Mouse (Mus musculus) megakaryocyte progenitor cell, adult 5-6 weeks (primary cell): ENCODE measurements at regions not wholly inside any gene's neighbourhood (a gene's known extent, or its start where the extent isn't known, plus 50 kb on each side); places are given as distances from the start of the nearest gene placed in this dataset.

Source experiments
- ATAC-seq: replicated peaks from 2 replicates; pipeline ENCODE4 v1.8.0; 2016; ENCODE audit warnings: mild to moderate bottlenecking, moderate TSS enrichment, inconsistent platforms; ENCODE audit not compliant: poor library complexity

DNA sequence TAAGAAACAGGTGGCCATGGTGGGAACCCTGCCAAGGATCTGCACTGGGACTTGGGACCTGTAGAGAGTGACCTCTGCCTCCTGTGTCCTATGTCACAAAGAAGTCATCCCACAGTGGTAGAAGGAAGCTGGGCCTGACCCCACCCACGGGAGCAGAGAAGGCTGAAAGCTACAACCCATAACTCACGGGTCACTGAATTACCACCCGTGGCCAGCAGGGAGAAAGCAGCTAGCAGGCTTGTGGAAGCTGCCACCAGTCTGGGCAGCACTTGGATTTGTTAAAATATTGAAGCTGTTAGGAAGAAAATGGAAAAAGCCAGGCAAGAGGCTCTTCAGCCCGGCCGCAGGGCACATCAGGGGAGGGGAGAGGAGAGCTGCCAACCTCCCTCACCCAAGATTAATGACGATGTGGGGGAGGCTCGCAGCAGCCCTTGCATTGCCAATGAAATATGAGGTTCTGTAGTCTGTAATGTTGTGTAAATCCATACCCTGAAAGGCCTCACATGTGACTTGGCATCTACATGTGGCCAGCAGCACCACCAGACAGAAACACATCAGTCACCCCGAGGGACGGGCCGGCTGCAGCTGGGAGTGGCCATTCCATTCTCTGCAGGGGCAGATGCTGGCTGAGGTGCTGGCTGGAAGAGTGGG is 94.5 kb downstream of the Olfm1 start:
- no peak for ATAC-seq

DNA sequence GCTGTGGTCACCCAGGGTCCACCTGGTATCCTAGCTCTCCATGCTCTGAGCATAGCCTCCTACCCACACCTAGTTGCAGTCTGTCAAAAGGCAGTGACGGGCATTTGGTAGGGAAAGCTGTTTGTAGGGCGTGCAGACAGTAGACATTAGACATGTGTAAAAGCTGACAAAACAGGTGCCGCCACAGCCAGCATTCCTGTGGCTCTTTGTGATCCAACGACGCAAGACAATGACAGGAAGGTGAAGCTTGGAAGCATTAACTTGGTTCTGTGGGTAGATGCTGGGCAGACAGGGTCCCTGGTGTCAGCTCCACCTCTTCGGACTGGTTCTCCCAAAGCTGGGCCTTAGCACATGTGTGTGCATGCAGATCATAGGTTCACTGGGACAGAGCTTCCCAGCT is 96.5 kb downstream of the Olfm1 start:
- ATAC-seq, result no peak

DNA sequence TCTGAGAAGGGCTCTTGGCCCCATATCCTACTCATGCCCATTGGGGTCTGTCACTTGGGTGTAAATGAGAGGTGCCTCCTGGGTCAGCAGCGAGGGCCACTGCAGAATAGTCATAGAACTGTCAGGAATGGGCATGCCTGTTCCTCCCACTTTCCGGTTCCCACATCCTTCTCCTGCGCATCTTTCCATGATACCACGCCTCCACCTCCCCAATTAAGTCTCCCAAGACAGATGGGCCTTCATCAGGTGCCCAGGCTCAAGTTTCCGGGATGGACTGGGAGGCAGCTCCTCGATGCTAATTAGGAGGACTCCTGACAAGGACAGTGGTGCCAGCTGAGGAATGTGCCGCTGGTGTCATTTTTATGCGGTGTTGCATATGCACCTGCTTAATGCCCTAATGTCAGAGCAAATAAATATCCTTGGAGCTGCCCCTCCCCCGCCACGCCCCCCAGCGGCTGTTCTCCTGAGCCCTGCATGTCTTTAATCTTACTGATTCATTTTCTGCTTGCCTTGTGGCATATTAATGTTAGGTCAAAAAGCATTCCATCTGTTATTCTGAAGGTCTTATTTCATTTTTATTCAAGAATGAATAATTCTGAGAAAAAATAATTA is 97.2 kb downstream of the Olfm1 start:
- no peak for ATAC-seq

DNA sequence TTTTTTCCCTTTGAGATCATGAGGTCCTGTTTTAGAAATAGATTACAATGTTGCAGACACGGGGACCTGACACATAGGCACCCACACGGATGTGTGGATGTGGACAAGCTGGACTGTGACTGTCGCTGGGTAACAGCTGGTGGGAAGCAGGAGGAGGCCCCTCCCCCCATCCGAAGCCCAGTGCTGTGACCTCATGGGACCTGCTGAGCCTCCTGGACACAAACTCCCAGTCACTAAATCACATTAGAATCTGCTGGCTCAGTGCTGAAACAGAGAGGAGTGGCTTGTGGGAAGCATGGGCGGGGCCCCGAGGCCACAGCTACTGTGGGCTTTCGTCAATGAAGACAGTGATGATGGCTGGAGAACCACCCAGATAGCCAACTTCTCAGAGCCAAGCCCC is 101.7 kb downstream of the Olfm1 start:
- no peak for ATAC-seq

DNA sequence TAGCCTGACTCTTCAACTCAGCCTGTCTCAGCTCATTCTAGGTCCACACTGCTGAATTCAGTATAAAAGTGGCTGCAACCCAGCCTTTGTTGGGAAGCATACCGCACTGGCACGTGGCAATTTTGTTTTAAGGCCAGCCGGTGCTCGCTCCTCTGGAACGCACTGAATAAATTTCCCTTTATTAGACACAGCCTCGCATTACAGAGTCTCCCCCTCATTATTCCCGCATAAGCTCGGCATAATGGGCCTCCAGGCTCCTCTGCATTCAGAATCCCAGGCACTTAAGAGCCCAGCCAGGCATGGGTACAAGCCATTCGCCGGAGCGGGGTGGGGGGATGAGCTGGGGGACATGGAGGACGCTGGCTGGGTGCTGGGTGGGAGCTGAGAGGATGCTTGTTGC is 103.4 kb downstream of the Olfm1 start:
- no peak for ATAC-seq

DNA sequence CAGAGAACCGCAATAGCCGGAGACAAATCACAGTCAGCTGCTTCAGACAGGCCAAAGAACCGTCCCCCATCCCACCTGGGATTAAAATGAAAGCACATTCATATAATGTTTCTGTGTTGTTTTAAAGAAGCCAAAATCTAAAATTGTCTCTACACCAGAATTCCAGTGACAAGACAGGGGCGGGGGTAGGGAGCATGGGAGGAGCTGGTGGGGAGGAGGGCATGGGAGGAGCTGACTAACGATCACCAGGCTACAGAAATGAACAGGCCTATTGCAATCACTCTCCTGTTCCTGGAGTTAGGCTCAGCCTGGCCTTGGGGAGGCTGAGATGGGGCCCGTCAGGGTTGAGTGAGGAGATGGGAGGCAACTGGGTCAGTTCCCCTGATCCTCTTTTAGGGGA is 105.9 kb downstream of the Olfm1 start:
- ATAC-seq, result no peak

DNA sequence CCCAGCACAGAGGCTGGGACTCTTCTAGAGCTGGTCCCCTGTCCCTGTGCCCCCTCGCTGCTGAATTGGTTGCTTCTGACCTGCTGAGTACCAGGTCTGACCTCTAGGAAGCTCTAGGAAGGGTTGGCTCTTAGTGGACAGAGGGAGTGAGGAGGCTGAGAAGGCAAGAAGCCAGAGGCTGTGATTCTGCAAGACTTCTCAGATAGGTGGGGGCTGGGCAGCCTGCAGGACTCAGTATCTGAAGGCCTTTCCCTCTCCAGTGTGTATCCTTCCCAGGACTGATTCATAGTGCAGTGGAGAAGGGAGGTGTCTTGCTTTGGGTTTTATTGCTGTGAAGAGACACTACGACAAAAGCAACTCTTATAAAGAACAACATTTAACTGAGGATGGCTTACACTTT is 106.6 kb downstream of the Olfm1 start:
- ATAC-seq, result no peak

DNA sequence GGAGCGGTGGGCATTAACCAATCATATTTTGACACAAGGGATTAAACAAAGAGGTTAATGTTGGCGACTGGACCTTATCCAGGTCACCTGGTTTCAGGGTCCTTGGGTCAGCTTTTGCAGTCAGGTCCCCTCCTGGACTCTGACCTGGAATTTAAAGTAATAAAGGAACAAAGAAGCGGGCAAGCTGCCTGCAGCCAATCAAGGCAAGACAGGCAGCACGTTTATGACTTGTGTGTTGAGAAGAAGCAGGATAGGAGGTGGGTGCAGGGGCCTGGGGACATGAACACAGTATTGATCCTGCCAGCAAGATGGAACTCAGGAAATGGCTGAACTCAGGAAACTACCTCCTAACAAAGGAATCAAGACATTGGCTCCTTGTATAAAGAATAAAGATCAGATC is 108.5 kb downstream of the Olfm1 start:
- no peak for ATAC-seq

DNA sequence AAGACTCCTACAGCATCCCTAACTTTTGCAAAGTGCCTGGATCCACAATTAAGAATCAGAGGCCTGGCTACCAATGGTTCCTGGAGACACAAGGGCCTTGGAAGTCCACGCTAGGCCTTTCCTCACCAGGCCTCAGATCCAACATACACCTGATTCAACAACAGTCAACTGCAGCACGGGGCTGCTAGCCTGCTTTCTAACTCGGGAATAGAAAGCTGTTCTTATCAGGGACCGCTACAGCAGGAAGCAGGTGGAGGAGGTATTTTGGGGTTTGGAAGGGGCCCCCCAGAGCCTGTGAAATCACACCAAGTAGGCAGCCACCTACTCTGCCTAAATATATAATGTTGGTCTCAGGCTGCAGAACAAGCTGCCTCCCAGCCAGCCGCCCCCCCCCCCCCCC is 111.1 kb downstream of the Olfm1 start:
- ATAC-seq, result no peak

DNA sequence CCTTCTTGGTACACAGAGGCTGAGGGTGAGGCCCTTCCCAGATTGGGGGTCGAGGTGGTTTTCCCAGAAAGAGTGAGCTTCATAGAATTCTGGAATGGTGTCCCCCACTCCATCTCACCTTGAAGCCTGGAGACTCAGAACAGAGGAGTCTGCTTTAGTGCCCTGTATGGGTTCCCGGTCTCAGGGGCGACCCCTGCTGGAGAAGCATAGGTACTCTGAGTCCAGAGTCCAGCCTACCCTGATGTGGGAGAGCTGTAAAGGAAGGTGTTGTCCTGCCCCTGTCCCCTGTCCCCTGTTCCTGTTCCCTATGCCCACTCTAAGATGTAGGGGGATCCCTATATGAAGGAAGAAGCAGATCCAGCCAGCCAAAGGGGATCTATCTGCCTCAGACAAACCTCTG is 111.9 kb downstream of the Olfm1 start:
- peak; percentile 69 for ATAC-seq

DNA sequence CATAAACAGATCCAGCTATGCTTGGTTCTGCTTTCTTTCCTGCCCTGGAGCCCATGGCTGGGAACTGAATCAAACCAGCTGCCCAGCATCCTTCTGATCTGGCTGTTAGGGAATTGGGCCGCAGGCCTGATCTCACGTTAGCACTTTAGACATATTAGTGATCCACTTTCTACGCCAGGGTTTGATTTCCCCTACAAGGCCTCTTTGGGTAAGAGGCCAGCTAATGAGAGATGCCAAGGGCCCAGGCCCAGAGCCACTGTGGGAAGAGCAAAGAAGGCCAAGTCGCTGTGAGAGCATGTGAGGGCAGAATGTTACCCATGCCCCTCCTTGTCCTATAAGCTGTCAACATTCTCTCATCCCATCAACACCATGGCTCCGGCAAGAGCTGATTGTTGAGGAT is 116.3 kb downstream of the Olfm1 start:
- ATAC-seq, result no peak

DNA sequence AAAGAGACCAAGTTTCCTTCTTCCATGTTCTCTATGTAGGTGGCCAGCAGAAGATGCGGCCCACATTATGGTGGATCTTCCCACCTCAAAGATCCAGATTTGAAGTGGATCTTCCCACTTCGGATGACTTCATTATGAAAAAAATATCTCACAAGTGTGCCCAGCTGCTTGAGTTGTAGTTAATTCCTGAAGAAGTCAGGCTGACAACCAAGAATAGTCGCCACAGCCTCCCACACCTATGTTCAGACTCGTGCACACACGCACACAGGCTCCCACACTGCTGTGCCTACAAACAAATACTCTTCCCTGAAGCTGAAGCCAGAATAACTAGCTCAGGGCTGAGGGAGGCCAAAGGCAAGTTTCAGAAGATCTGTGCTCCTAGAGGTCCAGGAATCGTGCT is 119.4 kb downstream of the Olfm1 start:
- no peak for ATAC-seq

DNA sequence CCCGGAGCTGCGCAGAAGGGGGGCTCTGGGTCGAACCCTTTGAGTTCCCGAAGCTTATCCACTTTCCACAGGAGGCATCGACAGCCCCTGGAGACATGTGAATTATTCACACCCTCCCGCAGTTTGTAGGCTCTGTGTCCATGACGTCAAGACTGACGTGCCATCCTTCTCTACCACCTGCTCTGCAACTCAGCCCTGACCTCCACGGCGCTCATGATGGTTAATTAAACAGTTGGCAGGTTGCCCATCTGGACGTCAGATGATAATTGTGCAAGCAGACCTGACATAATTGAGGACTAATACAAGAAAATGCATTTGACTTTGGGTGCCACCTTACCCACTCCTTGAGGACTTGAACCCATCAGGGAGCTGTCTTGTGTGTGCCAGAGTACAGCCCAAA is 121.1 kb upstream of the Ppp1r26 start:
- ATAC-seq, result no peak

DNA sequence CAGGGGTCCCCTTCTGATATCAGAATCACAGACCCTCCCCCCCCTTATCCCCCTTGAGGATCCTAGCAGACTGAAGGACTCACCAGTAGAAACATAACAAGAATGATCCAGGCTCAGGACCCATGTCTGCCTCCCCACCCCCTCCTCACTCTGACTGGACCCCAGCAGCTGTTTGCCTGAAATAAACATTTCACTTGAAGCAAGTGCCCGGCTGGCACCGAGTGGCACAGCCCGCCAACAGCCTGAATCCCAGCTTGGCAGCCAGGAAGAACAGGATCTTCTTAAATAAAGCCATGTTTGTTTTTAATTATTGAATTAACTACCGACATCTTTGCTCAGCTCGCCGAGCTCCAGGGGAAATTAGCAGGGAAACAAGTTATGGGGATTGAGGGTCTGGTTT is 120.5 kb upstream of the Ppp1r26 start:
- ATAC-seq, result no peak

DNA sequence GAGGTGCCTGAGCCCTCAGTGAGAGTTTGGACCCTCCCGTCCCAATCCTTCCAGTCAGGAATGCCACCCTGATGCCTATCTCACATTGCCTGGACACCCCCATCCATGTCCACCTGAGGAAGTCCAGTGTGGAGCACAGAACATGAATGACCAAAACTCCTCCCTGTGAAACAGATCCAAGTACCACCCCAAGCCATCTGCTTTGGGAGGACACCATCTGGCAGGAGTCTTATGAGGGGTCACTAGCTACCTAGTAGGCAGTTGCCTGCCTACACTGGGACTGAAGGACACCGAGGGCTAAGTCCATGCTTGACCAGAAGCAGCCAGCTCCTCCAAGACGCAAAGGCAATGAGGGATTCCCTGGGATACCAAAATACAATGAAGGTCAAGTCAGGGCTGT is 119.9 kb upstream of the Ppp1r26 start:
- ATAC-seq, result no peak

DNA sequence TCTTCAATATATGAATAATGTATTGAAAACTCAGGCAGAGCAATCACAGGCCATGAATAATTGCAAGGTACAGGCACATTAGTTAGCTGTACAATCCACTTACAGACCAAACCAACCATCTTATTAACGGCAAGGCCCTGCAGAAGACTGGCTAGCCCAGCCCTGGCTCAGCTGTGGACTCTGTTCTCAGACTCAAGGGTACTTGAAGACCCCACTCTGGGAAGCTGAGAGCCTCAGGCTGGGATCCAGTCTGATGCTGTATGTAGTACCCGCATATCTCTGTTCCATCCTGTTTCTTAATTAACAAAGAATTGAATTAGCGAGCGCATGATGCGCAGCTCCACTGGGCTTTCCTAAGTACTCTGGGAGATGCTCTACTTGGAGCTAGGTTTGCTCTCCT is 117.5 kb upstream of the Ppp1r26 start:
- no peak for ATAC-seq

DNA sequence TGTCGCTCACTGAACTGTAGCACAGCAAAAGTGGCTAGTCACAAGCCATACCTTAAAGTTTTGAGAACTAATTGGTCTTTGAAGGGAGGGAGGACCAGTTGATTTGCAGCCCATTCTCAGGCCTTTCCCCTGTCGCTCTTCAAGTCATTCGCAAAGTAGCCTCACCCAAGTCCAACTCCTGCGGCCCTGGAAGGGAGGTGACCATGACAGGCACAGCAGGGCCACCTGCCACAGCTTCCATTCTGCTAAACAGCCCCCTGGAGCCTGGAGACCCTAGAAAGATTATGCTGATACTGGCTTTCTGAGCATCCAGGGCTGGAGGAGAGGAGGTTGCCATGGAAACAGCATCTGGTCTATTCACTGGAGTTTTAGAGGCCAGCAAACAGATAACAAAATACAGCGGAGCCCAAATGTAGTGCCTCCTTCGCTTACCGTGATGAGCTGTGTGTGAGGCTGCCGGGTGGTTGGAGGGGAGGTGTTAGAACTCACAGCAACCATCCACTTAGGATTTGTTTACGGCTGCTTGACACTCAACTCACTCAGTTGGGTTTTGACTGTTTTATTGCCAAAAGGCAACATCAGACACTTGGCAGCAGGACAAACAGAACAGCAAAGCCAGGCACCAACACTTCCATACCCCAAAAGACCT is 111.3 kb upstream of the Ppp1r26 start:
- no peak for ATAC-seq

DNA sequence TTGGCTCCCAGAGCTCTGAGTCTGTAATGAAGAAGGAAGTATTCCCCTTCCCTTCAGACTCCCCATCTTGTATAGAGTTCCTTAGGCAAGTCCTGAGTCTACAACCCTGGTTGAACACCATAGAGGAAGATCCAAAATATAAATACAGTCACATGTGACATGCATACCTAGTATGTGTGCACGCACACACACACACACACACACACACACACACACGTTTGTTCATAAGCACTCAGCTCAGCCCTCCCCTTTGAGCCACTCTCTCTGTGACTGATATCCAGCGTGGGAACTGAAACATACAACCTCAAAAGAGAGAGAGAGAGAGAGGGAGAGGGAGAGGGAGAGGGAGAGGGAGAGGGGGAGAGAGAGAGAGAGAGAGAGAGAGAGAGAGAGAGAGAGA is 110.8 kb upstream of the Ppp1r26 start:
- no peak for ATAC-seq

DNA sequence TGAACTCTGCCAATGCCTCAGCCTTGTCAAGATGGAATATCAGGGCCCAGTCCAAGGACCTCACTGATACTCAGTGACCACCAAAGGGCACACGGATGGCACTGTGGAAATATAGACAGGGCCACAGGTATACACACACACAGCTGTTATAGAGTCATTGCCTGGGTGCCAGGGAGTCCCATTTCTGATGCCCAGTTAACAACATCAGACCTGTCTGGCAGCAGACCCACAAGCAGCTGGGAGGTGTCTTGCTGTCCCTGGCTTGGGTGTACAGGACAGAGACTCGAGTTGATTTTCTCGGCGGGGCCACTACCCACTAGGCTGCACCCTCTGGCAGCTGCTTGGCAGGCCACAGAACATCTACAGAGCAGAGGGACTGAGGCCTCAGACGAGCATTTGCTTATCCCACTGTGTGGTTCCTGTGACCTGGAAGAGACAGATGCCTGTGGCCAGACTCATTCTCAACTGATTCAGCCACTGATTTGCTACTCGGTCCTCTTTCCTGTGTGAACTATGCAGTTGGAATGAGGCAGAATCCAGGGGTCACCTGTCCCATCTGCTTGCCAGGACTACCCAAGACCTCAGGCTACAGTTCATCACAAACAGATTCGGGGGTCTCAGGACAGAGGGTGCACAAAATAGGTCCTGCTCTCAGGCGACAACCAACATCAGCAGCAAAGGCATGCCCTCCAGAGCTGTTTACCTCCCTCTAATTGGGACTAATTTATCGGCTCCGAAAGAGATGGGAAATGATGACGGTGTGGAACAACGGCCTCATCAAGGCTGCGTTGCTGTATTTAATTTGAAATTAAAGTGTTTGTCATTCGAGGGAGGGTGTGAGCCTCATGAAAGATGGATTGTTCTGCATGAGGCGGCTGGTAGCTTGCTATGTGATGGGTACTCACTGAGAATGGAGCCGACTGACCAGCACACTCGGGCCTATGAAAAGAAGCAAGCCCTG is 110.0 kb upstream of the Ppp1r26 start:
- no peak for ATAC-seq

DNA sequence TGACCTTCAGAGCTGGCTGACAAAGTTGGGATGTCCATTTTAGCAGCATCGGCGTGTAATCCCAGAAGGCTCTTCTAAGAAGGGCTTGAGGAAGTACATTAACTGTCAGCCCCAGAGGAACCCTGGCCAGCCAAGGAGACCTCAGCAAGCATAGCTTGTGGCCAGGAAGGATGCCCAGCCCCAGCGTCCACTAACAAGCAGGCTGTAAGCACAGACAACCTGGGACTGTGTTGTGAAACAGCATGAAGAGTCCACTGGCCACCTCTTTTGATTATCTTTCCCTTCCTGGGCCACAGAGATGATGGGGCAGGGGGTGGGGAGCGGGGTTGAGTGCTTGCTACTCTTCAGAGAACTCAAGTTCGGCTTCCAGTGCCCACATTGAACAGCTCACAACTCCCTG is 109.0 kb upstream of the Ppp1r26 start:
- ATAC-seq, result no peak

DNA sequence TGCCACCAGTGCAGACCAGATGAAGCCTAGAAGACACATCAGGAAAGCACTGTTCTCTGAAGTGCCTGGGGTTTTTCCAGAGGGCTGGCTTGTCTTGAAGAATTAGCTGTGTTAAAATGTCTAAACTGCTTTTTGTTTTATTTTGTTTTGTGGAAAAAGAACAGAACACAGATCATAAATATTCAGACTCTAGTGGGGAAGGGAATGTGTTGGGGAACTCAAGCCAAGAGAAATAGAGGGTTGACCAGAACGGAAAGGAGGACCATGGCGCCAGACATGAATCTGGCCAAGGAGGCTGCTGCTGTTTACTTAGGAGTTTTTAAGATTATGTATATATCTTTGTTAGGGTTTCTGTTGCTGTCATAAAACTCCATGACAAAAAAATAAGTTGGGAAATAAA is 105.3 kb upstream of the Ppp1r26 start:
- ATAC-seq, result no peak

DNA sequence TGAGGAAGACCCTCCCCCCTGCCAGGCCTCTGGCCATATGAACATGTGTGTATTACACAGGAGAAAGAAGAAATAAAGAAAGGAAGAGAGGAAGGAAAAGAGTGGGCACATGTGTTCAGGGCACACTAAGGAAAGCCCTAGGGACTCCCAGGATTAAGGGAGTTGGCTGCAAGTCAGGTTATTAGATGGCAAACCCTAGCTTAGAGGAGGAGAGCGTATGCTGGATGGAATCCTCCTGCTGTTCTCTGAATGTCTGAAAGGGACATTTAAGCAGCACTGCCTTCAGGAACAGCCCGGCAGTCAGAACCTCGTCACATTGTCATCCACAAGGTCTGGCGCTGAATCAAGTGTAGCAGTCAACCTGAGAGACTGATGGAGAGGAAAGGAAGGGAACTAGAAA is 98.1 kb upstream of the Ppp1r26 start:
- ATAC-seq, result no peak
